Mouse (Mus musculus) heart, postnatal 0 days (tissue): Measurements from ENCODE around the gene Tmem262.

Source experiments
- CTCF ChIP-seq: IDR thresholded peaks from 2 replicates; pipeline ENCODE4 v1.5.1; 2016; ENCODE audit warnings: antibody characterized with exemption, control low read depth, low read depth
- EP300 ChIP-seq: IDR thresholded peaks from 2 replicates; pipeline ENCODE4 v1.6.1; 2016; ENCODE audit warnings: antibody characterized with exemption, low read depth

DNA sequence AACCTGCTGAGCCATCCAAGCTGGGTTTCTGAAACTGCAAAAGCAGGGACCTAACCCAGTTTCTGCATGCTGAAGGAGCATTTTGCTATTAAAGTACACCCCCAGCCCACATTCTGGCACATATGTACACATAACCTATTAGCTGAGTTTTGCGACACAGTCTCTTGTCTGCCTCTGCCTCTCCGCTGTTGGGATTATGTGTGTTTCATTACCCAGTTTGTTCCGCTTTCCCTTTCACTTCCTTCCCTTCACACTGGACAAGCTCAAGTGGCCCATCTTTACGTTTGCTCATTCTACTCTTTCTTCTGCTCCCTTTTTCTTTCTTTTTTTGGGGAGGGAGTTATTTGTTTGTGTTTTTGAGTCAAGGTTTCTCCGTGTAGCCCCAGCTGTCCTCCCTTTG, 5.9 kb upstream of the Tmem262 start:
- TF ChIP-seq CTCF (no peak), EP300 (no peak)
